Mouse (Mus musculus) thymus, postnatal 36 days (tissue): Measurements from ENCODE around the gene Ppp1r2.
"Not testable (repeated sequence)": the region's sequence is repeated elsewhere in the genome, so short reads cannot be mapped to it uniquely, and the experiment has no call there.

Experiments
- DNase-seq, 2 experiments: peaks; one replicate each; pipeline ENCODE4 v3.0.0; 2022; ENCODE audit warnings: mixed read lengths in 2 of 2

Gene Ppp1r2

DNA sequence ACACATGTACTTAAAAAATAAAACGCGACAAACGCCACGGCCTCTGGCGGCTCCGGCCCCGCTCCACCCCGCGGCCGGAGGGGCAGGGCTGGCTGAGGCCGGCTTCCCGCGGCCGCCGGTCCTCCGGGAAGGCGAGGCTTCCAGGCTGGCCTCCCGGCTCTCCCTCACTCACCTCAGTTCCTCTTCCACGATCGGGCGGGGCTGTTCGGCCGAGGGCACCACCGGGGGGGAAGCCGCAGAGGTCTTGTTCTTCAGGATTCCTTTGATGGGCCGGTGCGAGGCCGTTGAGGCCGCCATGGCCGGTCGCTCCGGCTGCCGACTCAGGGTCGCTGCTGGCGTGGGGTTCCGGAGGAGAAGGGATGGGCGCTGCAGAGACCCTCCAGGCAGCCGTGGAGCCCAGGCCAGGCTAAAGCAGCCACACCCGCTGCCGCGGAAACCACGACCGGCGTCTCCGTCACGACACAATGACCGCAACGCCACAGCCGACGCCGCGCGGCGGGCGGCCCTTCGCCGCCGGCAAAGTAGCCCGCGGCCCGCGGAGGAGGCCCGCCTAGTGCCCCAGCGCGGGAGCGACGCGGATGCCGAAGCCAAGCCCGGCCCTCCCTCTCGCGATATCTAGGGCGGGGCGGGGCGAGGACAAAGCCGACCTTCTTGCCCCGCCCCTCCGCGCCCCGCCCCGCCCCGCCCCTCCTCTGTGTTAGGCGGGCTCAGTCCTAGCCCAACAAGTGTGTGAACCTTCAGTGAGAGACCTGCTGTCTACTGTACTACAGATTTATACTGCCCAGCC, at the start of gene Ppp1r2:
TSS of gene Ppp1r2 (minus strand) at position 604 of the 787 bp plus-strand sequence.
- peak; percentile 91 to 92 for DNase-seq

DNA sequence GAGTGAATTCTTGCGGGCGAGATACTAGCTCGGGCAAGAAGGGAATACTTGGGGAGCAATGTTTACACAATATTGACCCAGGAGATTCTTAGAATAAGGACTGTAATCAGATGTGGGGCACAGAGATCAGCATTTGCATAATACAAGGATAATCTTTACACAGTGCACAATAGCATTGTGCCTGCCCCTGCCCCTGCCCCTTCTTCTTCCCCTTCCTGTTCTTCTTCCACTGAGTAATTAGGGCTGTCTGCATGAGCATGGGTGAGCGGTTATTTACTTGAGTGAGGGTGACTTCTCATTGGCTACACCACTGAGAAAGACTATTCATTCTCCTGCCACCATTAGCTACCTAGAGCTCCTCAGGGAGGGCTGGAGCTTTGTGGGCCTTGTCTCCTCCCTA, 46.4 kb upstream of the Ppp1r2 start:
- no peak for DNase-seq

DNA sequence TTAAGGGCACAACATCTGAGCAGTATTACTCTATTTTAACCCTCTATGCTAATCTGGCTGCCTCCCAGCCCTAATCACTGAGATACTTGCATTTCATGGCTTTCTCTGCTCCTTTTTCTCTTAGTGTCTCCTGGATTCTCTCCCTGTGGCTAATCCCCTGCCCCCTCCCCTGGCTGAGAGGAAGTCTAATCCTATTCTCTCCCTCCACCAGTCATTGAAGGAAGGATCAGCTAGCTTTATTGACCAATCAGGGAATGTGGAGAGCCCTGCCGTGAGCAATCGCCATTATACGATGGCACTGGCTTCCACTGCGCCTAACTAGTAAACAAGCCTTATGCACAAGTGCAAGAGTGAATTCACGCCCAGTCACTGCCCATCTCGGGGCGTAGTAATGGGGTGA, 45.9 kb upstream of the Ppp1r2 start:
- DNase-seq = no peak

- not testable (repeated sequence) for DNase-seq
These were observed 44.6 kb upstream of the Ppp1r2 start for GRCm38 (mm10) chr16:31319723-31320122.

GRCm38 (mm10) chr16:31319316-31319715, 44.2 kb upstream of the Ppp1r2 start:
- DNase-seq = no peak

DNA sequence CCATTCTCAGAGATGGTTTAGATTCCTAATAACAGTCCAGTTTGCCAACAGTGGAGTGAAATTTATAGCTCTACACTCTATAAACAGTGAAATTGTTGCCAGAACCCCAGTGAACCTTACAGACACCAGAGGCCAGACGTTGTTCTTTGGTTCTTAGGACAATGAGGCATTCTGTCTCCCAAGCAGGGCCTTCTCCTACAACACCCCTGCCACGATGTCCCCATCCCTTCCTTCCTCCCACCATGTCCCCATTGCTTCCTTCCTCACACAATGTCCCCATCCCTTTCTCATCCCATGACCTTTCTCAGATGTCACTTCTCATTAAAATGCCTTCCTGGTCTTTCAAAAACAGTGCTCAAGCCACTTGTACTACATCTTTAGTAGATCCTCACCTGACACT, 43.3 kb upstream of the Ppp1r2 start:
- no peak for DNase-seq

DNA sequence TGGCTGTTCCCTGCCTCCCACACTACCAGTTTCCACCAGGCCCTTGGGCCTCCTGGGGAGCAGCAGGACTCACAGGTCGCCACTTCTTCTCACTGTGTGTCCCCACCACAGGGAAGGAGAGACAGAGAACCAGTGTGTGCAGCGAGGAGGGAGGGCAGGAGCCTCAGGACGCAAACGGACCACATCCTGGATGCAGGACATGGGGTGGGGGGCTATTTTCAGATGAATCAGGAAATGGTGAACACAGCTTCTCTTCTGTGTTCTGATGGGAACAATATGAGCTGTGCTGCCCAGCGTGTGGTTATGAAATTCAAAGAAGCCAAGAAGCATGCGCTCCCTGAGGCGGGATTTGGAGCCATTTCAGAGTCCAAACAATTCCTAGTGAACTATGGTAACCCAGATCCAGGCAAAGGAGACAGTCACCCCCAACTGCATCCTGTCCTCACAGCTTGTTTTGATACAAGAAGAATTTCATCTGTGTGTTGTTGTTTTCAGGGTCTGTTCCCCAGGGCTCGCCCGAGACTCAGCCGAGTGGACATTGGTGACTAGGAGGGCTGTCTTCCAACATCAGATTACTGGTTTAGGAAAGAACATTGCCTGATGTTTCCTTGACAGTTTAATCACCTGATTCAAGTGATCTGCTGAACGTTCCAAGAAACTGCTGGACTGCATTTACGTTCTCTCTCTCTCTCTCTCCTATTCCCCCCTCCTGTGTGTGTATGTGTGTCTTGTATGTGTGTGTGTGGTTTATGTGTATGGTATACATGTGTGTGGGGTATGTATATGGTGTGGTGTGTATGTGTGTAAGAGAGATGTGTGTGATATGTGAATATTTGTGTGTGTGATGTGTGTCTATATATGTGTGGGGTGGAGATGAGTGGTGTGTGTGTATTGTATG, 41.4 kb upstream of the Ppp1r2 start:
- DNase-seq = not testable (repeated sequence)

- no peak for DNase-seq
These were observed 40.2 kb upstream of the Ppp1r2 start for GRCm38 (mm10) chr16:31315294-31315693.

- no peak for DNase-seq
These were observed 39.6 kb upstream of the Ppp1r2 start, which contains the start of gene Apod for GRCm38 (mm10) chr16:31314497-31315233. Gene Apod (minus strand): TSS chr16:31314808.

GRCm38 (mm10) chr16:31313611-31314010, 38.5 kb upstream of the Ppp1r2 start:
- DNase-seq = no peak

- no peak for DNase-seq
These were observed 37.2 kb upstream of the Ppp1r2 start for GRCm38 (mm10) chr16:31312296-31312695.

DNA sequence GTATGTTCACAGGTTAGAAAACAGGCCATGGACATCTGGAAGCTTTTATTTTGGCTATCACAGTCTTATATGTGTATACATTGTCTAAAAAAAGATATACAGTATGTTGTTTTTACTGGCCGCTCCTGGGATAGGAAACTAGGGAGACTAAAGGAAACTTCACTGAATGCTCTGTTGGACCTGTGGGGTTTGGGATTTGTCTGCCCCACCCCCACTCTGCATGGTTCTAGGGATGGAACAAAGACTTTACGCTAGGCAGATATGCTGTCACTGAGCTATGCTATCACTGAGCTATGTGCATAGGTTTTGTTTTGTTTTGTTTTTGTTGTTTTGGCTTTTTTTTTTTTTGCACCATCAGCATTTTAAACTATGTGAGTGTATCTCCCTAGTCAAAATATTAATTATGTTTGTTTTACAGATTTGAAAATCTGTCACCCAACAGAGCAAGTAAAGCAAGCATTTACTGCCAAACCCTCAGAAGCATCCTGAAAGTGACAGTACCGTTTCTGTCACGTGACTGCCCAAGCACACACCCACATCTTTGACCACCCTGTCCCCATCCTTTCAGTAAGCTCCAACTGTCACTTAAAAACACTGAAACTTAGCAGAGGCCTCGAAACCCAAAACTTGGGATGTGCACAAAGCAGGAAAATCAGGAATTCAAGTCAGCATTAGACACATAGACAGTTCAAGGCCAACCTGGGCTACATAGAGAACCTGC, 30.3 kb upstream of the Ppp1r2 start:
- no peak for DNase-seq

DNA sequence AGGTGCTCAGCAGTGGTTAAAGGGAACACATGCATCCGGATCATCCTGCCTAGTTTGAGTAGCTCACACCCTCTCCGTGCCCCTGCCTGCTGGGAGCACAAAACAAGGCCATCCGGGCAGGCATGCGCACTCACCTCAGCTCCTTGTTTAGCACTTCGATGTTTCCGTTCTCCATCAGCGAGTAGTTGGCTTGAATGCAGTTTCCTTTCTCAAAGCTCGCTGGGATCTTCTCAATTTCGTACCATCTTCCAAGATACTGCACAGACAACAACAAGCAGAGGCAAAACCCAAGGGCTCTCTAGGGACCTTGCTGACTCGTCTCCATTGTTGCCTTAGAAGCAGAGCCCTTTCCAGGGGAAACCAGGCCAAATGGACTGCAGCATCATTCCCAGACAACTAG, 28.2 kb upstream of the Ppp1r2 start:
- DNase-seq = no peak

- no peak for DNase-seq
These were observed 25.9 kb upstream of the Ppp1r2 start for GRCm38 (mm10) chr16:31300883-31301532.

DNA sequence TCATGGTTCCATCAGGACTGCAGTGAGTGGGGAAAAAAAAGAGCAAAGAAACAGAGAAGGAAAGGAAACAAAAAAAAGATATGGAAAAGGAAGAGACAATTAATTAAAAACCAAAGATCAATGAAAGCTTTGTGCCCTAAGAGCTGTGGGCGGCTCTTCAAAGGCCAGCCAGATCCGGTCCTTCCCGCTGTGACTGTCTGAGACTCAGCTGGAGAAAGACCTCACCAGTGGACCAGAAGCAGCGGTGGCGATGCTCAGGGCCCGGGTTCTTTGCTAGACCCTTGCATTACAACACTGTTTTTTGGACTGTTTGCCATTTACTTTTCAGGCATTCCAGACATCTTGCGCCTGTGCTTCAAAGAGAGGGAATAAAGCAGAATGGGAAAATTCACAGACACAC, 25.4 kb upstream of the Ppp1r2 start:
- DNase-seq = no peak

- DNase-seq = no peak
These were observed 24.9 kb upstream of the Ppp1r2 start for GRCm38 (mm10) chr16:31299960-31300353.

DNA sequence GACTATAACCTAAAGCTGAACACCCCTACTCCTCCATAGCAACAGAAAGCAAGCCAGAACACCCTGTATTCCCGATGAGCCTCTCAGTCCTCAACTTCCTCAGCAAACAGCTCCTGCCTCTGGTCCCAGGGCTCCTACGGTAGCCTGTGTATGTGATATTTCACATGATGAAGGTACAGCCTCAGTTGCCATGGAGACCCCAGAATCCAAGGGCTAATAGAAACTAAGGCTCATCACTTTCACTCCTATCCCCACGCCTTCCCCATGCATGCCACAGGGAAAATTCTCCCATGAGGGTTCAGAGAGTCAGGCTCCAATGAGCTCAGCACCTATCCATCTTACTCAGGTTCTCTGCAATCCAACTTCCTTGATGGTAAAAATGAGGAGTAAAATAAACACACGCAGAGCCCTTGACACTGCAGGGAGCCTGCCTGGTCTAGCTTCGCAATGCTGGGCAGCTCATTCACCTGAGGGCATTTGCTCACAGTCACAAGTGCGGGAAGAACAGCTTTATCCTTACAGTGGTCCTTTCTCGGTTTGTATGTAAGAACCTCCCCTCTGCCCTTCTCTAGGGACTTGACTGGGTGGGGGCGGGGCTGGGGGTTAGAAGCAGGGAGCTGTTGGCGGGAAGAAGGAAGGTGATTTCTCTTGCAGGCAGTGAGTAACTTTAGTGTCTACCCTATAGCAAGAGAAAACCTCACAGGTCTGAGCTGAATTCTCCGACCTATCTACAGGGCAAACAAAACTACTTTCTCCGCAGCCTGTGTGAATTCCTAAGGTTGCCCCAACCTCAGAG, 24.3 kb upstream of the Ppp1r2 start:
- DNase-seq = no peak

DNA sequence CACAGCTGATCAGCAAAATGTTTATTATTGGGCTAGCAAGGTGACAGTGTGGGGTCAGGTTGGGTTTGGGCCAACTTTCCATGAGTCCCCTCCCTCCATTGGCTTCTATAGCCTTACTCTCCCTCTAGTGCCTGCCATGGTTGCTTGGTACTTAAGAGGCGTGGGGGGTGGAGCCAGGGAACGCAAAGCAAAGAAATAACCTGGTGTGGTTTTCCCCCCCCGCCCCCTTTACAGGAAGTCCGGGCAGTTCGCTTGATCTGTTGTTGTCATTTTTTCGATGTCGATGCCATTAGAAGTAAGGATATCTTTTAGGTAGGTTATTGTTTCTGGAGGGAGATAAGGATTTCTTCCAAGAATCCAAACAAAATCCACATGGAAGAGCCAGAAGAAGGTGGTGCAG, 22.0 kb upstream of the Ppp1r2 start:
- DNase-seq = peak in 1 of 2 experiments; percentile 10

- DNase-seq = no peak
These were observed 18.7 kb upstream of the Ppp1r2 start for GRCm38 (mm10) chr16:31293761-31294160.

DNA sequence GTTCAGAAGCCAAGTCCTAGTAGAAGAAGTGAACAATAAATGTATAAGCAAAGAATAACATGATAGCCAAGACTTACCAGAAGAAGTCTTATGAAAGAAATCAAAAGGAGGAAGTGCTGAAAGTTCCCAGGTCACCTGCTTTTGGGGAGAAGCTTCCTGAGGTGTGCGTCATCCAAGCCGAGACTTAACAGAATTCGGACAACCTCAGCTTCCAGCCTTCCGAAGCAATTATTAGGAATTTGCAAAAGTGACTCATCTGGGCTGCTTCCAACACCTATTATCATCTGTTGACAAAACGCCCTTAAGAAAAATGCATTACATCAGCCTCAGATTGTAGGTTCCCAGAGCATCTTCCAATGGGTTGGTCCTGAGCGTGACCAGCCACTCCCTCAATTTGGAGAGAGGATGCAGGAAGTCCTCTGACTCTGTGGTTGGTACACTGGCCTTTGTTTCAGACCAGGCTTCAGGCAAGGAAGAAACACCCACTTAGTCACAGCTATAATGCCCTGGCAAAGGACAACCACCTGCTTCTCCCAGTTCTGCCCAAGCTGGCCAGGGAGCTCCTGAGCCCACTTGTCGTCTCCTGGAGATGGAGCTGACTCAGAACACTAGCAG, 15.8 kb upstream of the Ppp1r2 start:
- no peak for DNase-seq

DNA sequence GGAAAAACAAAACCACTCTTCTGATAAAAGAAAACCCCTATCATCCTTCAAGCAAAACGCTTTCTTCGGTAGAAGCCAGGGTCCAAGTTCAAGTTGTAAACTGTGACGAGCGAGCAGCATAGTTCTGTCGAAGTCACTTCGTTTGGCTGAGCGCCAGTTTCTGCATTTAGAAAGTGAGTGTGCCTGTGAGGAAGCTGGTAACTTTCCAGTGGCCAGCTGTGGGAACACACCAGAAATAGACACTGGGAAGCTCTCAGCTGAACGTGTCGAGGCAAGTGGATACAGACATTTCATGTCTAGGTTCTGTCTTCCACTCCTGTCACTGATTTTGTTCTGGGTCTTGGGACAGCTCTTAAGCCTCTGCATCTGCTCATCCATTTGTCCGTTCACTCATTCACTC, 15.2 kb upstream of the Ppp1r2 start:
- no peak for DNase-seq
